Mouse (Mus musculus): ENCODE results near the gene Srrm1. TPM values are rescaled to one million over a fixed set of nuclear protein-coding genes. Genes with fewer than 3 reads are reported as not detected.

Gene Srrm1
- total RNA-seq (2021), result 100 to 1,000 TPM in 1 of 2 experiments, 10 to 100 TPM in 1; 99.3 to 114 TPM
- long read RNA-seq, experiment 1, partial matches to known transcripts, result 2 of 7 reads
- long read RNA-seq, experiment 1, other reads (novel, unspliced or antisense), result 4 of 7 reads
- long read RNA-seq, experiment 2, partial matches to known transcripts, result 50 of 65 reads
- long read RNA-seq, experiment 2, other reads (novel, unspliced or antisense), result 11 of 65 reads

DNA sequence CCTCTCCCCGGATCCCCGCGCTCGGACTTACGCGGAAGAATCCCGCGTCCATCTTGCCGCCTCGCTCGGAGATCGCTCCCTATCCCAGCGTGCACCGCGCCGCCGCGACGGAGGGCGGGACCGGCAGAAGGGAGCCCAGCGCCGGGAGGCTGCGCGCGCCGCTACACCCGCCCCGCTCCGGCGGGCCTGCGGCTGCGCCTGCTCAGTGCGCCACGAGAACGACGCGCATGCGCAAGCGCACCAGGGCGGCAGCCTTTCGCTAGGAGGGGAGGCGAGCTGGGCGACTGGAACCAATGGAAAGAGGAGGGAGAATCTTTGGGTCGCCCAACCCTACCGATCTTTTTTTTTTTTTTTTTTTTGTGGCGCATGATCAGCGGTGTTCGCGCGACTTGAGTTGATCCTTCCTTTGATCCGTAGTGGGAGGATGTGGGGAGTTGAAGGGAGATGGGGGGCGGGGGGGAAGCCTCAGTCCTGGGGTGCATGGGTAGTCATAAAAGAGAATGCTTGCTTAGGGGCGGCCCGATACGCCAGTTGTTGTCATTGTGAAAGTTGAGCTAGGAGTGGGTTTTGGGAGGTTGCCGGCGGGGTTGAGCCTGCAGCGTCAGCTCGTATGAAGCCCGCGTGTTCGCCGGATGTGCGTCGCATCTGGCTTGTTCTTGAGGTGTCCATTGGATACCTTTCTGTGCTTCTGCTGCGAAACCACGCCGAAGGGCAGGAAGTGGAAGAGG, at the start of gene Srrm1:
TSS of gene Srrm1 (minus strand) at position 256 of the 728 bp plus-strand sequence.
- peak; percentile 99 for DNase-seq (ENCODE audit: low spot score in 2 of 2)

DNA sequence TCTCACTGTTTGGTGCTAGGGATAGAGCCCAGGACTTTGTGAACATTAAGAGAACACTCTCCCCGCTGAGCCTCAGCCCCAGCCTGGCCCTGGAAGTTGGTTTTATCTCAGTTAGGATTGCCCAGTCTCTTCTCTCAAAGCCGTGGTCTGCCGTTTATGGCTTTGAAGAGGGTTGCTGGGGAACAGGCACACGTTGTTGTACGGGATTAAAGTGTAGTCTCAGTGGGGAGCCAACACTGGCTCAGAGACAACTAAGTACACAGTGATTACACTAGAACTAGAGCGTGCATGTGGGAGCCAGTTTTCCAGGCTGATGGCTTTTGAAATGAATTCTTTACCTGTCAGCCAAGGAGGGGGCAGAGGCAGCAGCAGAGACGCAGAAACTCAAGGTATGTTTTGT, 48.8 kb upstream of the Srrm1 start:
- no peak for DNase-seq (ENCODE audit: low spot score in 2 of 2)

DNA sequence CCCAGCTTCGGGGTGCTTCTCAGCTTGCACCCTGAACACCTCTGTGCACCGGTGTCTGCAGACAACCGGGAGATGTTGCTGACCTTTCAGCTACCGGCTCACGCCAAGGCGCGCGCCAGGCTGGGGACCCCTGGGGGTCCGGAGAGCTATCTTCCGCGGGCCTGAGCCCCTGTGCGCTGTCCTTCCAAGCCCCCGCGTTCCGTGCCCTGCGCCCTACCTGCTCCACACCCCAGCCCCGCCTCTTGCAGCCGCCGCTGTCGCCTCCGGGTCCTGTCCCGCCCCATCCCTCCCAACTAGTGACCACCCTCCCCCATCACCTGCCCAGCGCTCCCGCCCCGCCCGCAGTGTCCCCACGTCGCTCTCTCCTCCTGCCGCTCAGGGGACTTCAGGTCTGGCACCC, 44.9 kb upstream of the Srrm1 start, which contains the start of gene Ncmap:
TSS of gene Ncmap (minus strand) at position 237 of the 400 bp plus-strand sequence.
- DNase-seq (ENCODE audit: low spot score in 2 of 2), result no peak

DNA sequence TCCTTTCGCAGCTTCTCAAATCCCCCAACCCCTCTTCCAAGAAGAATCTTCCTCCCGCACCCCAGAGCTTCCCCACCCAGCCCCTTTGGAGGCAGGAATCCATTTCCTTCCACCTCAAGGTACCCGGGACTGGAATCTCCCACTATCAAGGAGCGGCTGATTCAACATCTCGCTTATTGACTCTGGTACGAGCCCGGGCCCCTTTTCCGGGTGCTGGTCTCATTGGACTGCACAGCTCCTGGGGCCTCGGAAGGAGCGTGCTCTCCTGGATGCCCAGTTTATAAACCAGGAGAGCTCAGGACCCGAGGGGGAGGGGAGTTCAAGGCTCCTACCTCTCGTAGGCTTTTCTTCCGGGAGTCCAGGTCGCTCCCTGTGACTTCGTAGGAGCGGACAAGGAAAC, 44.4 kb upstream of the Srrm1 start:
- DNase-seq (ENCODE audit: low spot score in 2 of 2), result no peak

DNA sequence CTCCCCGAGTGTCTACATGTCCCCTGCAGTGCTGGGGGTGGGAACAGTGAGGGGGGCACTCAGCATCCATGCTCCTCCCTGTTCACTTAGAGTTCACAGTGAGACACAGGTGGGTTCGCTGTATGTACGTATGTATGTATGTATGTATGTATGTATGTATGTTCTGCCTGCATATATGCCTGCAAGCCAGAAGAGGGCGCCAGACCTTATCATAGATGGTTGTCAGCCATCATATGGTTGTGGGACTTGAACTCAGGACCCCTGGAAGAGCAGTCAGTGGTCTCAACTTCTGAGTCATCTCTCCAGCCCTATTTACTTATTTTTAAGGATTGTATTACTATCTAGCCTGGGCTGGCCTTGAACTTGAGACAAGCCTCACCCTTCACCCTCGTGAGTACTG, 43.2 kb upstream of the Srrm1 start:
- DNase-seq (ENCODE audit: low spot score in 2 of 2), result no peak

DNA sequence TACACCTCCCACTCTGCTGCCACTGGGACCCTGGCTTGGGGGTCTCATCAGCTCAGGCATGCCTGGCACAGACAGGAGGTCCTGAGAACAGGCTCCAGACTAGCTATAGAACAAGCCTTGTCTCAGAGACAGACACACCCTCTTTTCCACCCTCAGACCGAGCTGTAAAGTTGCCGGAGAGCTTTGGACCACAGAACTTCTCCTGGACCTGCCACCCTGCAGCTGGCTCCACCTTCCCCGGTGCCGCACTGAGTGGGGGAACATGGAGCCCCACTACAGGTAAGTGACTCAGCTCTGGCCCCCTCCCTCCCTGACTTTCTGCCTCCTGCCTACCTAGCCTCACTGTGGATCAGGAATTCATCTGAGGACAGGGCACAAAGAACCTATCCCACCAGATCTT, 42.3 kb upstream of the Srrm1 start:
- no peak for DNase-seq (ENCODE audit: low spot score in 2 of 2)

DNA sequence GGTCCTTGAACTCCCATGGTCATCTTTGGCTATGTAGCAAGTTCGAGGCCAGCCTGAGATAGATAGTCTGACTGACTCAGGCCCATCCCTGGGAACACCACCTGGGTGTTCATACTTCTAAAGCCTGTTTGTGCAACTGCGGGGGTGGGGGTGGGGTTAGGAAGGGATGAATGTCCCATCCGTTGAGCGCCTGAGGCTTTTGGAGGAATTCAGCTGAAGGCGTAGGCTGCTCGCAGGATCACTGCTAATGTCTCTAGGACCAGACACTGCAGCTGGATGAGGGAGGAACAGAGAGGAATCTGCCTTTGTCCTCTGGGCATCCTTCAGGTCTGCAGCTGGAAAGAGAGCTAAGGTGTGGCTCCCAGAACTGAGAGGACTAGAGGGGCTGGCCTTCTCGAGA, 41.5 kb upstream of the Srrm1 start:
- DNase-seq (ENCODE audit: low spot score in 2 of 2), result no peak

DNA sequence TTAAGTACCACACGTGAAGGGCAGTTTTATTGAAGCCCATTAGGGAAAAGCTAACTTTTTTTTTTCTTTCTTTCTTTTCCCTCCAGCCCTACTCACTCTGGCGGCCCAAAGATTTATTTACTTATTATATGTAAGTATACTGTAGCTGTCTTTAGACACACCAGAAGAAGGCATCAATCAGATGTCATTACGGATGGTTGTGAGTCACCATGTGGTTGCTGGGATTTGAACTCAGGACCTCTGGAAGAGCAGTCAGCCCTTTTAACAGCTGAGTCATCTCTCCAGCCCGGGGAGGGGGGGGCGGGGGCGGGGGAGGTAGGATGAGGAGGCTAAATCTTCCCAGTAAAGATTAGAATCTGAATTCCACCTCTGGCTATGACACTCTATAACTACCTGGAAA, 40.3 kb upstream of the Srrm1 start:
- DNase-seq (ENCODE audit: low spot score in 2 of 2), result no peak

DNA sequence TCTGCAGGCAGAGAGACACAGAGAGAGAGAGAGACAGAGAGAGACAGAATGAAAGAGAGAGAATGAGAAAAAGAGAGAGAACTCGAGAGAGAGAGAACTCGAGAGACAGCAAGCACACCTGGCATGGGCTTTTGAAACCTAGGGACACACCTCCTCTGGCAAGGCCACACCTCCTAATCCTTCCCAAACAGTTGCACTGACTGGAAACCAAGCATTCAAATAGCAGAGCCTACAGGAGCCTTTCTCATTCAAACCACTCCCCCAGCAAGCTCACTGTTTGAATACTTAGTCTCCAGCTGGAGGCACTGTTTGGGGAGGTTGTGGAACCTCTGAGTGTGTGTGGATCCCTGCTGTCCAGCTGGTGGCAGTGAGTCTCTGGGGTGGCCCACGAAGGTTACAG, 39.7 kb upstream of the Srrm1 start:
- no peak for DNase-seq (ENCODE audit: low spot score in 2 of 2)

DNA sequence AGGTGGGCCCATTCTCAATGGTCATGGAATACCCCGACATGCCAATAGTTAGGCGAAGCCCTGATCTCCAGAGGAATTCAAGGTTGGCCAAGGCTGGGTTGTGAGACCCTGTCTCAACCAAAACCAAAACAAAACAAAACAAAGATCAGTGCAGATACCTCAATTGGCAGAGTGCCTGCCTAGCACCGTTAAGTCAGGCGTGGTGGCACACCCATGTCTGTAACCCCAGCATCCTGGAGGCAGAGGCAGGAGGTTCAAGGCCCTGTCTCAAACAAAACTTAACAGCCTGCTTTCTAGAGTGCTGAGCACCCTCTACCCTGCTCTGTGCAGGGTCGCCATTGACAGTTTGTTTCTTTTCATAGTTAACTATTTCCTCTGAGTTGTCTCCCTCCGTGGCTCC, 37.9 kb upstream of the Srrm1 start:
- no peak for DNase-seq (ENCODE audit: low spot score in 2 of 2)

DNA sequence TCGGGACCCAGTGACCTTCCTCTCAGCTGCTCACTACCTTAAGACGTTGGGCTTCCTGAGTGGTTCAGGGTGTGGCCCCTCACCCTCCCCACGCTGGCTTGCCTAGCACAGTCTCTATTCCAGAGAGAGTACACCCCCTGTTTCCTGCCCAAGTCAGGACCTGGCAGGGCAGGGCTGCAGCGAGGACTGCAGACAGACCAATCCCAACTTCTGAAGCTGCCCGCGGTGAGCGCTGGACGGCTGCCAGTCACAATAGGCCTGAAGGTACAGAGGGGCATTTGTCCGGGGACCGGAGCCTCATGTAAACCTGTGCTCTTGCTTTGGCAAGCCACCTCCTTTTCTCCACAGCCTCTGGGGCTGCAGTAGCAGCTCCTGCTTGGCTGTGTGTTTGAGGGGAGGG, 32.5 kb upstream of the Srrm1 start:
- DNase-seq (ENCODE audit: low spot score in 2 of 2), result no peak

DNA sequence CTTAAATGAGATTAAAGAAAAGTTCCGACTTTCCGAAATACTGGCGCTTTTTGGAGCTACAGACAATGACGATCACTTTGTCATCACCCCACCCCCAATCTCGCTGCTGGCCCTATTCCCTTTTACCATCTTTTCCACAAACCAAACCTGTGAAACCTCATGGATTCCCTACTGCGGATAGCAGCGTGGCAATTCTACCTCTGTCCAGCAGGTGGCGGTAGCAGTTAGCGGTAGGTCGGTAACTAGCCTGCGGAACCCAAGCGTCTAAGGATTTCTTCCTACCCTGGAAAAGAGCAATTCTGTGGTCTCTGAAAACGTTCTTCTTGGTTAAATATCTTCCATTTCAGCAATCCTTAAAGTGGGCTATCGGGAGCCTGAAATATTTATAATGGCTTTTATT, 29.2 kb upstream of the Srrm1 start:
- peak; percentile 64 to 72 for DNase-seq (ENCODE audit: low spot score in 2 of 2)

DNA sequence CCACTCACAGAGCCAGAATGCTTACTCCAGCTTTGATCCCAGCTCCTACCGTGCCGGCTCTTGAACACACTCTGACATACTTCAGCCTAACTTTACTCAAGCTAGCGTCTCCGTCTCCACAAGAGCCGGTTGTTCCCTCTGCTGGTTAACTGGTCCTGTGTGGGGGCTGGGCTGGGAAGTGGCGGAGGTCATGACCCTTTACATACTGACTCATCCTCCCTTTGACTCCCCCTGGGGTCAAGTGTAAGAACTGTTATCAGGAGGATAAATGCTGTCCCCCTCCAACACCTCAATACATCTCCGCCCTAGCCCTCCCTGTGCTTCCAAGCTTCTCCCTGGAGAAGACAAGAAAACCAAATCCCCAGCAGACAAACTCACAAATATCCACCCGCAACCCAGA, 28.2 kb upstream of the Srrm1 start:
- DNase-seq (ENCODE audit: low spot score in 2 of 2), result no peak

DNA sequence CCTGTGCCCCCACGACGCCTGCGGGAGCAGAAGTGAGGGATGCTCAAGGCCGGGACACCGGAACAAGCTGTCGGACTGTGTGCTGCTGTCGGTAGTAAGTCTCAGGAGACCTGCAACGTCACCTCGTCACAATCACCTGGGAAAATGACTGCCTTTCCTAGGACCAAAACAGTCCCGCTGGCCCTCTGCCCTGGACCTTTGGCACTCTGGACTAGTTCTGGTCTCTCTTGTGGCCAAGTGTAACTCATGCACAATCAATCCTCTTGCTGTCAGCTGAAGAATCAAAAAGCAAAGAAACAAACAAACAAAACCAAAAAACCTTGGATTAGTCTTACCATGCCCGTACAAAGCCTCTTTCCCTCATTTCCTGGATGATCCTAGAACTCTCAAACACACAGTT, 24.1 kb upstream of the Srrm1 start:
- DNase-seq (ENCODE audit: low spot score in 2 of 2), result no peak

DNA sequence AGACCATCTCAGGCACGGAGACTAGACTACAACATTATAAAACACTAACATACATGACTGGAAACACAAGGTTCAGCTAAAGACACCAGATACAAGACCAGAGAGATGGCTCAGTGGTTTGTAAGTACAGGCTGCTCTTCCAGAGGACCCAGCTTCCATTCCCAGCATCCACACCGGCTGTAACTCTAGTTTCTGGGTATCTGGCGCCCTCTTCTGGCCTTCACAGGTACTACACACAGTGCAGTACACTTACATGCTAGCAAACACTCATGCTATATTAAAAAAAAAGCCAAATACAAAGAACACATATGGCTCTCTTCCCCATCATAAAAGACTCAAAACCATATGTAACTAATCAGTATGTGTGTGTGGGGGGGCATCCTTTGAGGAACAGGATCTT, 22.3 kb upstream of the Srrm1 start:
- no peak for DNase-seq (ENCODE audit: low spot score in 2 of 2)

DNA sequence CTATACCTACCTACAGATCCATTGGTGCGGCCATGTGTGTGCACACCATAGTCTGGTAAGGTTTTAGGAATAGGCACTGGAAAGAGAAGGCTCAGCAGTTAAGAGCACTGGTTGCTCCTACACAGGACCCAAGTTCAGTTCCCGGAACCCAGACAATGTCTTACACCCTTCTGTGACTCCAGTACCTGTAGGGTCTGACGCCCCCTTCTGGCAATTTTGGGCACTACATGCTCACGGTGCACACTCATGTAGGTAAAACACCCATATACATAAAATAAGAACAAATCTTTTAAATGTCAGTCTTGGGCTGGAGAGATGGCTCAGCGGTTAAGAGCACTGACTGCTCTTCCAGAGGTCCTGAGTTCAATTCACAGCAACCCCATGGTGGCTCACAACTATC, 20.2 kb upstream of the Srrm1 start:
- no peak for DNase-seq (ENCODE audit: low spot score in 2 of 2)

DNA sequence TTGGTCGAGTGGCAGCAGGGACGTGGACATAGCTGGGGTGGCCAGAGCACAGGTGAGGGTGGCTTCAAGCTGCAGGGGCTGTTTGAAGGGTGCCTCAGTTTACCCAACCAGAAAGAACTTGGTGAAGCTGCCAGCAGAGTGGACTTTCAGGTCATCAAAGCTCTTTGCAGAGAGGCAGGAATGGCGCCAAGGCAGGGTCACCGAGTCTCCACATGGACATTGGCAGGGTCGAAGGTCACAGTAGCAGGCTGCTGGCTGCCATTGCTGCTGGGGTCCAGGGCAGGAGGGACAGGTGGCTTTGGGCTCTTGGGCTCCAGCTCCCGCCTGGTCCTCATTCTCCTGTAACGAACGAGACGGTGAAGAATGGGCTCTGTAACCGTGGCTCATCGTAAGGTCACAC, 17.3 kb upstream of the Srrm1 start:
- DNase-seq (ENCODE audit: low spot score in 2 of 2), result no peak

DNA sequence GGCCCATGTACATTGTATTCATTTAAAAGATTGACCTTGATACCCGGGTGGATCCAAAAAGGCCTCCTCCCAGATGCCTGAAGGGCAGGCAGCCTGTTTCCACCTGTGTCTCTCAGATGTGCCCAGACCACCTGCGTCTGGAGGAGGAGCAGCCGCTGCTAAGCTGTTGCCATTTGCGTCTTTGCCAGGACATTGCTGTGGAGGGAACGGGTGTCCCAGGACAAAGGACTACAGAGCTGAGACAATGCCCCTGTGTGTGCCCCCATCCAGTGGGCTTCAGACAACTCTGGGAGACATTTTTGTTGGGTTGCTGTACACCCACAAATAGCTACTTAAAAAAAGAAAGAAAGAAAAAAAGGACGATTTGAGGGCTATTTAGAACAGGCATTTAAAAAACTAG, 9.7 kb upstream of the Srrm1 start:
- DNase-seq (ENCODE audit: low spot score in 2 of 2), result no peak

DNA sequence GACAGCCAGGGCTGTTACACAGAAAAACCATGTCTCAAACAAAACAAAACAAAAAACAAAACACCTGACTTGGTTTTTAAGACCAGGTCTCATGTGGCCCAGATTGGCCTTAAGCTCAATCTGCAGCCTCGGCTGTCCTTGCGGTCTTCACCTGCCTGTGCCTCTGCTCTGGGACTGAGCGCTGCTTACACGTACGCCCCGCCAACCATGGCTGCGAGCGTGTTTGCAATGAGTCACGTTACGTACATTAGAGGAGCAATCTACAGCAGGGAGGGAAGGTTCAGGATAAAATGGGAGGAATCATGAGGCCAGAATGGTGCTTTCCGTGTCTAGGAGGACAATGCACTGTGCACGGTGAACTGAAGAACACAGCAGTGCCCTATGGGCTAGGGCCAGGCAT, 8.6 kb upstream of the Srrm1 start:
- DNase-seq (ENCODE audit: low spot score in 2 of 2), result no peak

DNA sequence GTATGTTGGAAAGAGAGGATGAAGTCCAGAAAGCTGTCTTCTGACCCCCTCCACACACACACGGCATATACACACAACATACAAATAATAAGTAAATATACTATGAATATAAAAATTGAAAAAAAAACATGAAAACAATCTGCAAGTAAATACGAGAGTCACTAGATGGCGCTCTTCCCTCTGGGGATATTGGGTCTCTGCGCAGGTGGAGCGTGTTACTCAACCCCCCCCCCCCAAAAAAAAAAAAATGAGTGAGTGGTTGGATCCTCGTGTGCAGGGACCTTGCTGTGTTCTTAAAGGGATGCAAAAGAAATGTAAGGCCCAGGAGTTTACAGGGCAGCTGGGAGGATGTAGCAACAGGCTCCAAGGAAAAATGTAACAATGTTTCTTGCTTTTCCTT, 5.6 kb upstream of the Srrm1 start:
- DNase-seq (ENCODE audit: low spot score in 2 of 2), result no peak

DNA sequence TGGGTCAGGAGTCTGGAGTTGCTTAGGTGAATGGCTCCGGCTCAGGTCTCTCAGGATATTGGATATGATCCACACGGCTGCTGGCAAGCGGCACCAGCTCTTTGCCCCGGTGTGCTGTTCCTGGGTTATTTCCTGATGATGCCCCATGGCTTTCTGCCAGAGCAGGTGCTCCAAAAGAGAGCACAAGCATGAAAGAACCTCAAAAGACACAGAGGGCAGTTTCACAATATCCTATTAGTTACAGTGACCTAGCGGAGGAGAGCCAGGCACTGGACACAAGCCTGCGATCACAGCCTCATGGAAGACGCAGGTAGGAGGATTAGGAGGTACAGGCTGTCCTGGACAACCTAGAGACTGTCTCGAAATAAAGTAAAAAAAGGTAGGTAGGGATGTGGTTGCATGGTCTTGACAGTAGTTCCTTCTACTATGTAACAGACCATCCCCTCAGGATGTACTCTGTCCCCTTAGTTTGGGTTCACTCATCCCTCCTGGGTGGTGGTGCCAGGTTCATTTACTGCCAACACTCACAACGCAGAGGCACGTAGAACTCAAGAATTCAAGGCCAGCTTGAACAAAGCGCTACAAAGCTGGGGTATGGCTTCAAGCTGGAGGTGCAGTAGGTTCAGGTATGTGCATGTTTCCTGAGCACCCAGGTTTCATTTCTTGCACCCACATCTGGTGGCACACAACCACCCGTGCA, 4.2 kb upstream of the Srrm1 start:
- no peak for DNase-seq (ENCODE audit: low spot score in 2 of 2)

DNA sequence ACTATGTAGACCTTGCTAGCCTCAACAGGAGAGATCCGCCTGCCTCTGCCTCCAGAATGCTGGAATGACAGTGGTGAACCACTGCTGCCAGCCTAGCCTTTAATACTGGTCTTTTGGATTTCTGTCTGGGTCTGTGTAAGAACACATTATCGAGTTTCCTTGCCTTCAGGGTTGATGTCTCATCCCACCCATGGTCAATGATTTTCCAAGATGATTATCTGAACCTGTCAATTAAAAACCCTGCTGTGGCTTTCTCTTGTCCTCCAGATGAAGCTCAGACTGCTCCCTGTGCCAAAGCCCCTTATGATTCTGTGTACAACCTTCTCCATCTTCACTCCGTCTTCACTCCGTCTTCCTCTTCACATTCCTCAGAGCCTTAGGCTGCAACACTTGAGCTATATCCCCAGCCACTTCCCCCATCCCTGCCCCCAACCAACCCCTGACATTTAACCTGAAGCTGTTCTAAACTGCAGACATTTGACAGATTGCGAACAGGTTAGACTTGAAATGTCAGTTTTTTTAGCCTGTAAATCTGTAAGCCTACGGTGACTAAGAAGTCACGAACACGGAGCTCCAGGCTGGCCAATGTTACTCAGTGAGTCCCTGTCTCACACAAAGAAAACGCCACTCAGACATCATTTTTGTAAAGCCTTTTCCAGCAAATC, 2.9 kb upstream of the Srrm1 start:
- DNase-seq (ENCODE audit: low spot score in 2 of 2), result no peak

All from adrenal gland, adult 18-20 months (tissue).